Mouse (Mus musculus) kidney, adult 2 months (tissue): Measurements from ENCODE around the gene Gm9045.

Source experiments
- CTCF ChIP-seq: fragments of 200-500 bp; conservative IDR thresholded peaks from 2 replicates; pipeline ENCODE4 v1.5.1; 2011; ENCODE audit warnings: low read depth, mild to moderate bottlenecking, control low read depth, low read length, moderate library complexity, mixed read lengths; ENCODE audit not compliant: insufficient read depth, insufficient read length
- POLR2A ChIP-seq: fragments of 200-500 bp; IDR thresholded peaks from one replicate; pipeline ENCODE4 v1.6.1; 2011; ENCODE audit warnings: low read depth, low read length, control low read depth

DNA sequence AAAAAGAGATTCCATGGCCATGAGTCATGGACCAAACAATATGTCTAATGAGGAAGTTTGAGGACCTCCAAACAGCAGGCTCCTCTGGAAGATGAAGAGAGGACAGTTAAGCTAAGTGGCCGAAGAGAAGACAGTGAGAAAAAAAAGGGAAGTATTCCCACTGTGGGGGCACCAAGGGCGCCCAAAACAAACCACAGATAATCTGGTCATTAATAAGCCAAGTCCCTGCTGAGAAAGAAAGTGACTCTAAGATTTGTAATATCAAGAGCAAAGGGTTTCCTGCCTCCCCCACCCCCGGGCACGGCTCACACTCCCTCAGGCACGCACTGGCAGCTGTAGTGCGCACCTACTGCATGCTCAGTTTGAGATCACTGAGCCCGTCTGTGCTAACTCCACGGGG is 18.6 kb downstream of the Gm9045 start:
- TF ChIP-seq POLR2A (no peak), CTCF (no peak)
